Mouse (Mus musculus) embryonic facial prominence, embryonic 10.5 days (tissue): ENCODE results near the gene Gm43064. TPM values are rescaled to one million over a fixed set of nuclear protein-coding genes. Genes with fewer than 3 reads are reported as not detected.
"Not testable (repeated sequence)": the region's sequence is repeated elsewhere in the genome, so short reads cannot be mapped to it uniquely, and the experiment has no call there.

Experiments used
- DNase-seq: peaks from one replicate; pipeline ENCODE4 v3.0.0-alpha.2; 2017; ENCODE audit warnings: low spot score
- H3K27ac ChIP-seq: fragments of 300-500 bp; sonication (generic); replicated peaks from 2 replicates; pipeline ENCODE4 v1.5.1; 2016; ENCODE audit warnings: mild to moderate bottlenecking
- H3K27me3 ChIP-seq: fragments of 300-500 bp; sonication (generic); replicated peaks from 2 replicates; pipeline ENCODE4 v1.6.1; 2016; ENCODE audit warnings: low read depth, mild to moderate bottlenecking; ENCODE audit not compliant: poor library complexity, severe bottlenecking
- H3K36me3 ChIP-seq: fragments of 300-500 bp; sonication (generic); replicated peaks from 2 replicates; pipeline ENCODE4 v1.6.1; 2016; ENCODE audit warnings: mild to moderate bottlenecking, moderate library complexity
- H3K4me1 ChIP-seq: fragments of 300-500 bp; sonication (generic); 2 replicates; pipeline ENCODE4 v1.6.1; 2016
- H3K4me3 ChIP-seq: fragments of 300-500 bp; sonication (generic); 2 replicates; pipeline ENCODE4 v1.5.1; 2016; ENCODE audit warnings: mild to moderate bottlenecking, moderate library complexity
- H3K9me3 ChIP-seq: fragments of 300-500 bp; sonication (generic); 2 replicates; pipeline ENCODE4 v1.6.1; 2016; ENCODE audit warnings: mild to moderate bottlenecking
- WGBS: fragments of 180-500 bp; shearing (Covaris S2); methylation state at CpG from one replicate; pipeline ENCODE4 v1.1.7; 2016; 5-methylcytosine and 5-hydroxymethylcytosine counted together
- polyA plus RNA-seq: library from polyadenylated mRNA; unstranded; fragments of >200 nt; fragmentation: Nextera tagmentation; extraction: Ambion mirVana; gene quantifications from 2 replicates; pipeline ENCODE4 v1.2.1, GENCODE M21; 2016

Gene Gm43064
- polyA plus RNA-seq, 1 experiment from 2014 or later: not detected

DNA sequence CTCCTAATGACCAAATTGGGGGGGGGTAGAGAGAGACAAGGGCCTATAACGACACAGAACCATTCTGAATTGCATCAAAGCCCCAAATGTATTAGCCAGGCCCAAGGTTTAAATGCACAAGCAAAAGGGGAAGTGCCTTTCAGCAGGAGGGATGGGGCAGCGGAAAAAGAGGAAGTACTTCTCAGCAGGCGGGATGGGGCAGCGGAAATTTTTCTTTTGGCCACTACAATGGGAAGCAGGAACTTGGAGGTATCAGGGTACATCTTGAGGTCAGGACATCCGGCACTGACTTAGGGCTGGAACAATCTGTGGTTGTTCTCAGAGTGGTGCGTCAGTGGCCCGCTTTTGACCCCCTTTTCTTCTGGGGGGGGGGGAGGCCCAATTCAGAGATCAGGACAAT lies 31.6 kb downstream of the Gm43064 start:
- H3K9me3 ChIP-seq, DNase-seq, H3K27me3 ChIP-seq, H3K4me3 ChIP-seq, H3K4me1 ChIP-seq, H3K36me3 ChIP-seq, H3K27ac ChIP-seq: not testable (repeated sequence)
- 90% methylated on average over 7 of the region's 7 CpGs for WGBS

DNA sequence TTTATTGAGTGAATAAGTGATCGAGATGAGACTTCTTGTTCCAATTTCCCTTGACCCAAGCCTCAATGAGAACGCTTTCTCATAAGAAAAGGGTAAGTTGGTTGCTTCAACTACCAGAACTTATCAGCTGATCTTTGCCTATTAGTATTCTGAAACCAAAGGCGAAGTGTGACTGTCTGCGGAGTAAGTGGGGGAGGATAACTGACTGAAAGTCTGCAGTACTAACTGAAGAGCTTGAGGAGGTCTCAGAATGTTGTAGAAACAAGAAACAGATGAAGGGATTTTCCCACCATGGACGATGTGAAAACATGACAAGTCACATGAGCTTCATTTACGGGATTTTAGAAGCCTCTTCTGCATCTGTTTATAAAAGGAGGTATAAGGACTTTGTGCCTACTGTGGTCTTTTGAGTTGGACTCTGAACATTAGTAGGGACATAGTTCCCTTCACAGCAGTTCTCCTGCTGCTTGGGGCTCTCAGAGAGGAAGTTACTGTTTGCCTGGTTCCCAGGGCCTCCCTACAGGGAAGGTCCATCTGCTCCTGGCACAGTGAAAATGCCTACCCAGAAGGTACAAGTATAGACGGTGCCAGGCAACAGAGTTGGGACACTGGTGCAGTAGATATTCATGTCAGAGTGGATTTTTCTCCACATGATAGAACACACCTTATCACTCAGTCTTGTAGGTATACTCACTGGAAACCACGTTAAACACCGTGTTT lies 41.4 kb downstream of the Gm43064 start:
- H3K4me3 ChIP-seq: no peak overlapping the region
- H3K4me1 ChIP-seq: no peaks in the 10 kb centered on the region
- no peaks in the 10 kb centered on the region for H3K9me3 ChIP-seq
- no peak for DNase-seq
- WGBS: 82% methylated on average over 9 of the region's 9 CpGs
- H3K36me3 ChIP-seq: no peaks in the 10 kb centered on the region
- H3K27ac ChIP-seq: no peak overlapping the region
- no peaks in the 10 kb centered on the region for H3K27me3 ChIP-seq

DNA sequence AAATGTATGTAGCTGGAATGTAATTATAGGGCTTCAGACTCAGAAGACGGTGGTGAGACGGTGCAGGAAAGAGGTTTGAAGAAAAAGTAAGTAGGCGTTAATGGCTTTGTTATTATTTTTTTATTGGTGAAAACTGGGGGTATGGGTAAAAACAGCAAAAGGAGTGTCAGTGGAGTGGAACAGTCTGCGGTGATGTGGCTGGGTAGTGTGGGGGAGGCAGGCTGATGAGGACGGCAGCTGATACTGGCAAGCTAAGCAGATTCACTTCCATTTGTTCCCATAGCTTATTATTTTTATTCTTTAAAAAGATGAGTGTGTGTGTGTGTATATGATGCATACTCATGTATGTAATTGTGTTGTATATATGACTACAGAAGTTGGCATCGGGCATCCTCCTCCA lies 42.1 kb downstream of the Gm43064 start:
- Histone ChIP-seq H3K9me3 (no peaks in the 10 kb centered on the region), H3K4me3 (no peak overlapping the region), H3K27ac (no peak overlapping the region), H3K4me1 (no peaks in the 10 kb centered on the region), H3K36me3 (no peaks in the 10 kb centered on the region), H3K27me3 (no peaks in the 10 kb centered on the region)
- WGBS: 93% methylated on average over 6 of the region's 6 CpGs
- no peak for DNase-seq

DNA sequence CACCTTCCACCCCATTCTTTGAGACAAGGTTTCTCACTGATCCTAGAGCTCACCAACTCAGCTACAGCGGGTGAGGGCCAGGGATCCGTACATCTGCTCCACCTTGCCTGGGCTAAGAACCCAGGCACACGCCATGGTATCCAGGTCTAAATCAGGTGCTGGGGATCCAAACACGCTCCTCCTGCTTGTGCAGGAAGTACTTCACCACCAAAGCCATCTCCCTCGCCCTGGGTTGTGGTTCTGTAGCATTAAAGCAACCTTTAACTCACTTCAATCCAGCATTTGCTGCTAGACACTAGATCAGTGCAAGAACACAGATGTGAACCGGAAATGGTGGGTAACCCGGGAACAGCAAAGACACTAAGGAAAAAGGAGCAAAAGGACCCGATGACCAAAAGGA lies 42.5 kb downstream of the Gm43064 start:
- Histone ChIP-seq H3K4me1 (no peaks in the 10 kb centered on the region), H3K27me3 (no peaks in the 10 kb centered on the region), H3K36me3 (no peaks in the 10 kb centered on the region), H3K9me3 (no peaks in the 10 kb centered on the region), H3K4me3 (no peak overlapping the region), H3K27ac (no peak overlapping the region)
- DNase-seq: no peak
- WGBS: 87% methylated on average over 8 of the region's 8 CpGs

DNA sequence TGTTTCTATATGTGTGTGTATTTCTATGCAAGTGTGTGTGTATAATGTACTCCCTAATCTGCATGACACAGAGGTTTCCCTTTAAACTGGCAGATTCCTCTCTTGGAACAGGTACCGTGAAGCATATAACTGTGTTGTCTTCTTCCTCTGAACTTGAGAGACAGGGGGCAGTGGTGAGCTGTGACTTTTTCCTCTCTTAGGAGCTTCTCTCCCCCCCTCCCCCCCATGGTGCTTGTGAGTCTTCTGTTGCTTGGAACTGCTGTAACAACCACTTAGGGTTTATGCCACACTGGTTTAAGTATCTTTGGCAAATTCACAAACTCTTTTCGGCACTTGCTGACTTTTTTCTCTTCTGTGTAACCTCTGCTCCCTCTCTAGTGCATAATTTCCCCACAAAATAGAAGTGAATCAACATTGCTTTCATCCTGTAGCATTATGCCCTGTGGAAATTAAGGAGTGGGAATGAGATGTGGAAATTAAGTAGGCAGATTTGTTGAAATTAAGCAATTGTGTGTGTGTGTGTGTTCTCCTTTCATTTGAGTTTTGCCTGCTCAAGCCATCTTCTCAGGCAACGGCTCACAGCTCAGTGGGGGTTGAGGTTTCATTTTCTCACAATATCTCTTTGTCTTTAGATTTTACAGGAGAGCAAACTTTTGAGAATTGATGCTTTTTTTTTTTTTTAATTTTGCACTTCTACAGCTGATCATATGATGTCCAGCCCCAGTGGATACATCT lies 43.4 kb downstream of the Gm43064 start:
- Histone ChIP-seq H3K27ac (no peak overlapping the region), H3K27me3 (no peaks in the 10 kb centered on the region), H3K4me1 (no peaks in the 10 kb centered on the region), H3K9me3 (no peaks in the 10 kb centered on the region), H3K4me3 (no peak overlapping the region), H3K36me3 (no peaks in the 10 kb centered on the region)
- peak; percentile 10 for DNase-seq
- 74% methylated on average over 3 of the region's 3 CpGs for WGBS

DNA sequence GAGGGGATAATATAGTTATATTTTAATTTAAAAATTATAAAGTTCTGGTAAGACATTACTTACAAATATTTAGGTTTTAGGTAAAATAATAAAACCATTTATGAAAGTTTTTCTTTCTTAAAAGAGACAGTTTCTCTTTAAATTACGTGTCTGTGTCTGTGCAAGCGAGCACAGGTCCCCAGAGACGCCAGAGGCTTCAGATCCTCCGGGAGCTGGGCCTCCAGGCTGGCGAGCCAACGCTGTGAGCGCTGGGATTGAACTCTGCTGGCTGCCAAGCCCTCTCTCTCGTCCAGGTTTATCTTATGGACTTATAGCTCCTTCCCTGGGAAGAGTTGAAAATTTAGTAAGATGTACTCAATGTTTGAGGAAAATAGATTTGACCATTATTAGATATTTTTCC lies 44.4 kb downstream of the Gm43064 start:
- 71% methylated on average over 8 of the region's 8 CpGs for WGBS
- no peaks in the 10 kb centered on the region for H3K9me3 ChIP-seq

DNA sequence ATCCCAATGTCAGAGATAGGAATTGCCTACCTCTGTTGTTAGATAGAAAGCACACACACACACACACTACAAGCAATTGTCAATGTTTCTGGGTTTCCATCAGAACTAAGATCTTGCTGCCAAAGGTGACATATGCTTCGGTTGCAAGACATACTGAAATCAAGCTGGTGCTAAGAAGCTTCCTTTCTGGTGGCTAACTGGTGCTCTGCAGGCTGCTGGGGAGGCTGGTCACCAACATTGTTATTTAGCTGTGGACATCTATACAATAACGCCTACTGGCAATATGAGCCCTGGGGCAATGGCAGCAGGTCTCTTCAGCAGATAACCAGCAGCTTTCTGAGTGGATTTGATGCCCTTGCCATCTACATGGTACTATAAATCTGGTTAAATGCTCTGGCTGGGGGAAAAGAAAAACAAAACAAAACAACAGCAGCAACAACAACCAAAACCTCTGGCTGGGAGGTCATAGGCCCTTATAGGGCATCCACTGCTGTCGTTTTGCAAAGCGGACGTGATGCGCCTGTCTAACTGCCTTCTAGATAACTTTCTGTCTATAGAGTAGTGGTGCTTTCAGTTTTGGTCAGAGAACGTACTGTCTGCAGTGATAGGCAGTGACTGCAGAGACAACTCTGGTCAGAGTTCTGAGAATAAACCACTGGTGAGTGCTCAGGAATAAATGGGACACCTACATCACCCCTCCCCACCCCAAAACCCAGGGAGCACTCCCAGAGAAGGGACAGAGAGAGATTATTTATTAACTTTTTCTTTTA lies 47.8 kb downstream of the Gm43064 start:
- Histone ChIP-seq H3K27ac (no peak overlapping the region), H3K9me3 (no peaks in the 10 kb centered on the region), H3K4me1 (no peaks in the 10 kb centered on the region), H3K36me3 (no peaks in the 10 kb centered on the region), H3K27me3 (no peaks in the 10 kb centered on the region), H3K4me3 (no peak overlapping the region)
- 91% methylated on average over 7 of the region's 7 CpGs for WGBS
- DNase-seq: no peak

More for the DNA sequence above, 44.4 kb downstream of the Gm43064 start:
- Histone ChIP-seq H3K27me3 (no peaks in the 10 kb centered on the region), H3K36me3 (no peaks in the 10 kb centered on the region), H3K4me3 (no peak overlapping the region), H3K4me1 (no peaks in the 10 kb centered on the region), H3K27ac (no peak overlapping the region)
- no peak for DNase-seq

DNA sequence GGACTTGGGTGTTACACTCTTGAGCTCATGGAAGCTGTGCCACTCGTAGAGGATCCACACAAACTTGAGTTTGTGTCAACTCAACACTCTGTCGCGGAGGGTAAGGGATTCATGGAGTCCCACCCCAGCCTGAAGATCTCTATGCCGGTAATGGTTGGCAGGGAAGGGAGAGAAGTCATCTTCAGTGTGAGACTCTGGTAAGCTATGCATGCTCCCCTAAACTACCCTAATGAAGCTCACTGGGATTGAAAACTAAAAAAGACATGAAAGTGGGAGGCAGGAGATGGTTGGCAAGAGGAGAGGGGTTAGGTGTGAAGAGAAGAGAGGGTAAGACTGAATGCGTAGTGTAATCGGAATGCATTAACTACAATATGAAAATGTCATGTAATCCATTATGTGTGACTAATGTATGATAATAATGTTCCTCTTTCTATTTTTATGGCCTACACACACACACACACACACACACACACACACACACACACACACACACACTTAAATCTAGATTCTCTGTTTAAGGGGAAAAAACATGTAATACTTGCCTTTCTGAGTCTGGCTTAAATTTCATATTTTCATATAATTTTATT lies 48.7 kb downstream of the Gm43064 start:
- Histone ChIP-seq H3K36me3 (no peaks in the 10 kb centered on the region), H3K27me3 (no peaks in the 10 kb centered on the region), H3K27ac (no peak overlapping the region), H3K9me3 (no peaks in the 10 kb centered on the region), H3K4me3 (no peak overlapping the region), H3K4me1 (no peaks in the 10 kb centered on the region)
- DNase-seq: no peak
- WGBS: 92% methylated on average over 6 of the region's 6 CpGs

DNA sequence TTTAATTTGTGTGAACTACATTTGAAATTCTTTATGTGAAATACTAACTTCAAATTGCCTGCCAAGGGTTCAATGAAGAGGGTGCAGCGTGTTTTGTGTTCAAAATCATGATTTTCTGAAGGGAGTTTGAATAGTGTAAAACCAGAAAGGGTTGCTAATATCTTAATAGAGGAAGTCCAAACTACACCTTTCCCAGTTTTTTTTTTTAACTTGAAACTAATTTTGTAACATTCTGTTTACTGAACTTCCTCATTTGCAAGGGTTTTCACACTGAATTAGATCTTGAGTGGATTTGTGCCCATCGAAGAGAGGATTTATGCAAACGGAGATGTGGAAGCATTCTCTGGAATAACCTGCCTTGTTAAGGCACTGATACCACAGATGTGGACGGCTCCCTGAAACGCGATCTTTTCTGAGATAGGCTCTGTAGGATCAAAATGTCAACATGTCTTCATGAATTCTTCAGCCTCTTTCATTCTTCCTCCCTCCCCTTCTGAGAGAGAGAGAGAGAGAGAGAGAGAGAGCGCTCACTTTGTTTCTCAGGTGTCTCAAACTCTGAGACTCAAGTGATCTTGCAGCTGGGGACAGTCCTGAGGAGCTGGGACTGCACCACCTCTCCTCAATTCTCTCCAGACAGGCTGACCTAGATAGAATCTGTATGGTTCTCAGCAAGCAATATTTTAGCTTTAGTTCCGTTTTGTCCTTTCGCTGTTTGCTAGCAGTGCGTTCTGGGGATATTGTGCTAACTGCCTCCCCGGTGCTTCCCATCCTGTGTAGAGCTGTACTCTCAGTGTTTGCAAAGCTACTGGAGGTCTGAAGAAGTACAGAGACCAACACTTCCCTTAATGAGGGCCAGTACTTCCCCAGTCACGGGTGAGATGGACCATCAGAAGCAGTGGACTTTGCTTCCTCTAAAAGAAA lies 49.8 kb downstream of the Gm43064 start, which contains the start of gene Ptpn22:
Gene Ptpn22, plus strand, starts transcription at position 915 of the 921 bp plus-strand sequence.
- WGBS: 76% methylated on average over 12 of the region's 12 CpGs
- no peaks in the 10 kb centered on the region for H3K4me1 ChIP-seq
- no peak for DNase-seq
- no peaks in the 10 kb centered on the region for H3K9me3 ChIP-seq
- no peak within 1 kb of the TSS for H3K27ac ChIP-seq
- no peak within 1 kb of the TSS for H3K4me3 ChIP-seq
- no peaks in the 10 kb centered on the region for H3K27me3 ChIP-seq
- no peaks in the 10 kb centered on the region for H3K36me3 ChIP-seq

DNA sequence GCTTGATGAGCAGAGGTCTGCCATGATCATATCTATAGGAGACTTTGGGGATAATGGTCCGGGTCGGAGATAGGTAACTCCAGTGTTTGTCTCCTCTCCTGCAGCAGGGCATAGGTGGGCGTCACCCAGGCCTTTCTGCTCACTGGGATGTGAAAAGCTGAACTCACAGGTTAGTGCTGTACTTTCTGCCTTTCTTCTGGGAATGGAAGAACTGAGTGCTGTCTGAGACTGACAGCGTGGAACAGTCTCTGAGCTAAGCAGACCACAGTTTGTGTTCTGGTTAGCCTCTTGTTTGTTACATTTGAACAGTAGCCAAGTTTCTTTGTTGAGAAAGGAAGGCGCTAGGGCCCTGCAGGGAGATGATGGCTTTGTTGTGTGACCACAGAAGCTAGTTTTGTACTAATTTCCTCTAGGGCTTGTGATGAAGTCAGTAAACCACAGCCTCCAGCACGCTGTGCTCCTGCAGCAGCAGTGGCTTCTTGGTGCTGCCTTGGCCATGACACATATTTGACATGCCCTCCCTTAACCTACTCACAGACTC lies 50.5 kb downstream of the Gm43064 start:
- H3K27me3 ChIP-seq: no peaks in the 10 kb centered on the region
- H3K9me3 ChIP-seq: no peaks in the 10 kb centered on the region
- DNase-seq: no peak
- 82% methylated on average over 6 of the region's 6 CpGs for WGBS
- H3K36me3 ChIP-seq: no peaks in the 10 kb centered on the region
- H3K4me3 ChIP-seq: no peak overlapping the region
- H3K27ac ChIP-seq: no peak overlapping the region
- H3K4me1 ChIP-seq: no peaks in the 10 kb centered on the region

DNA sequence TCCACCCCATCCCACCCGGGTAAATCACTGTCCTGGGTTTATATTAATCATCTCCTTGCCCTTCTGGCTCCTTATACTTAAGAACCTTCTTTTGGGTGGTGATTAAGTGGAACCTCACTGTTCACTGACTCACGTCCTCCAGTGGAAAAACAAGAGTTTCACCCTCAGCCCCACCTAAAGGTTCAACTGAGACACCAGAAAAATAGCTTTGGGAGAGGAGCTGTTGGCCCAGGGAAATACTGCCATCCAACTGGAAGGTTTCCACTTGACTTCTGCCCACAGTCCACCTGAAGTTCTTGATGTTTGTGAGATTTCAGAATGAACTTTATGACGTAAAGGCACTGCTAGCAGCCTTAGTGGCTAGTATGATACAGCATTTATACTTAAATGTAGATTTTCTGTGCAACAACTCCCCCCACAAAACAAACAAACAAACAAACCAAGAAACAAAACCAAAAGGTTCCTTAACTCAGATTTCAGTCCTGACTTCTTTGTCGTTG lies 53.4 kb downstream of the Gm43064 start:
- 81% methylated on average over 4 of the region's 4 CpGs for WGBS
- Histone ChIP-seq H3K27ac (no peak overlapping the region), H3K36me3 (no peaks in the 10 kb centered on the region), H3K4me1 (no peaks in the 10 kb centered on the region), H3K27me3 (no peaks in the 10 kb centered on the region), H3K9me3 (no peaks in the 10 kb centered on the region), H3K4me3 (no peak overlapping the region)
- no peak for DNase-seq
